9 mouse cellular contexts compared by ENCODE assay signal in the genomic region with DNA sequence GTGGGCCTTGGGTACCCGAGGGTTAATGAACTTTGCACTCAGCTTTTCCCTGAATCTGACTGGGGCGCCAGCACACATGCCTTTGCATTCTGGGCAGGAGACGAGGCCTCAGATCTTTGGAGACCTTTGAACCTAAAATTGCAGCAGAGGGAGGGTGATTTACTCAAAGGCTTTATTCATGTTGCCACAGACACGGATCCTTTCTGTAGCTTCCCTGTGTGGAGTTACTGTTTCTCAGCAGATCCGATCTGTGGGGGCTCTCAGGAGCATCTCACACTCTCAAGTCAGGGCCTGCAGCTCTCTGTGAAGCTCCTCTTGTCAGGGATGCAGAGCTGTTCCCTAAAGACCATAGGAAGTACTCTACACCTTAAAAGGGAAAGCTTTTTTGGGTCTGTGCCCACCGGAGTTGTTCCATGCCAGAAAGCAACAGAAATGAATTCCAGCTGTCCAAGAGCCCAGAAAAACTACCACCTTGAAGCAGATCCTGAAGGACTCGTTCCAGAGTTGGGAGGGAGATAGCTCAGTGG. TPM values are rescaled to one million over a fixed set of nuclear protein-coding genes. Genes with fewer than 3 reads are reported as not detected.
DNase-seq lines count a peak whose midpoint lies in the region; ATAC-seq and TF ChIP-seq lines count a peak whose summit lies in the region.
"Had no signal": no experiment of that assay in that cellular context is flagged by ENCODE, and none has a peak within 500 bp of the region (broad histone marks: within the 10 kb centered on the region; RNA-seq: fewer than 3 reads in every experiment).

No protein-coding gene starts in this region.

- no peaks in the 10 kb centered on the region for H3K36me3 ChIP-seq in forebrain, embryonic 11.5 days (ENCODE audit: control insufficient read depth, insufficient read depth, low read length)
- H3K36me3 ChIP-seq in forebrain, postnatal 0 days (ENCODE audit: insufficient read depth), result no peaks in the 10 kb centered on the region
- H3K36me3 ChIP-seq: neural tube, embryonic 13.5 days had no signal

- H3K4me2 ChIP-seq in forebrain, embryonic 11.5 days (ENCODE audit: low read depth, low read length, severe bottlenecking), result no peak overlapping the region
- no peak overlapping the region for H3K4me2 ChIP-seq in forebrain, postnatal 0 days (ENCODE audit: low read depth)
- H3K4me2 ChIP-seq: neural tube, embryonic 13.5 days had no signal

- TF ChIP-seq CTCF in forebrain, postnatal 0 days (IDR thresholded peaks at IDR 0.05; ENCODE audit: low read depth), result no peak

- 33% methylated on average over 7 of the region's 7 CpGs for WGBS in forebrain, embryonic 11.5 days
- WGBS in forebrain, postnatal 0 days, result 28% methylated on average over 7 of the region's 7 CpGs

- H3K4me3 ChIP-seq in forebrain, embryonic 11.5 days (ENCODE audit: low read depth, low read length), result no peak overlapping the region
- H3K4me3 ChIP-seq in forebrain, postnatal 0 days (ENCODE audit: low read depth, low read length), result no peak overlapping the region
- H3K4me3 ChIP-seq: neural tube, embryonic 13.5 days had no signal

- H3K4me1 ChIP-seq in forebrain, embryonic 11.5 days (replicated peaks; ENCODE audit: control insufficient read depth, insufficient read depth, low read length), result 0 out of 2 replicates have a peak, but pooled peaks cover 2% of the 10 kb centered on the region
- H3K4me1 ChIP-seq in forebrain, postnatal 0 days (ENCODE audit: insufficient read depth), result no peaks in the 10 kb centered on the region

- no peak overlapping the region for H3K27ac ChIP-seq in forebrain, embryonic 11.5 days (ENCODE audit: low read depth, low read length)
- H3K27ac ChIP-seq in forebrain, postnatal 0 days (ENCODE audit: low read depth, low read length), result no peak overlapping the region
- H3K27ac ChIP-seq: neural tube, embryonic 13.5 days had no signal

- peak; percentile 34 to 83 for DNase-seq in adrenal gland, adult (ENCODE audit: inconsistent age in 2 of 2, low spot score in 1 of 2)
- DNase-seq in adrenal gland, adult 18-20 months (ENCODE audit: low spot score in 2 of 2), result no peak
- peak; percentile 71 for DNase-seq in testis, postnatal 10 days (ENCODE audit: low spot score)
- no peak for DNase-seq in testis, postnatal 14 days (ENCODE audit: low spot score)
- DNase-seq in kidney, postnatal 36 days, result peak; percentile 86 to 87
- no peak for DNase-seq in forebrain, embryonic 11.5 days (ENCODE audit: low spot score)
- no peak for DNase-seq in forebrain, postnatal 0 days

- H3K27me3 ChIP-seq in forebrain, embryonic 11.5 days (ENCODE audit: control insufficient read depth, insufficient read depth, low read length), result no peaks in the 10 kb centered on the region
- H3K27me3 ChIP-seq in forebrain, postnatal 0 days (ENCODE audit: insufficient read depth, low read length), result no peaks in the 10 kb centered on the region
- H3K27me3 ChIP-seq: neural tube, embryonic 13.5 days had no signal

- ATAC-seq in activated CD4-positive, CD25-positive, alpha-beta regulatory T cell, adult 4 months, result no peak
- no peak for ATAC-seq in forebrain, embryonic 11.5 days (replicated peaks; ENCODE audit: low FRiP score)
- no peak for ATAC-seq in forebrain, postnatal 0 days

- no peak overlapping the region for H3K9ac ChIP-seq in forebrain, embryonic 11.5 days (ENCODE audit: low read length)
- H3K9ac ChIP-seq in forebrain, postnatal 0 days, result no peak overlapping the region

- H3K9me3 ChIP-seq in forebrain, embryonic 11.5 days (ENCODE audit: control insufficient read depth, low read length), result no peaks in the 10 kb centered on the region
- H3K9me3 ChIP-seq in forebrain, postnatal 0 days (ENCODE audit: low read length), result no peaks in the 10 kb centered on the region
- H3K9me3 ChIP-seq: neural tube, embryonic 13.5 days had no signal

RNA-seq across cellular contexts. Expression of a gene that starts 20.0 kb away (rescaled TPM):
- total RNA-seq in adrenal gland, adult 18-20 months (2021), result under 1 TPM; 0.06 to 0.13 TPM
- polyA plus RNA-seq in activated CD4-positive, CD25-positive, alpha-beta regulatory T cell, adult 4 months (2017; shearing (Covaris generic)), result not detected
- 0.16 and 0.63 TPM in 2 replicates for polyA plus RNA-seq in forebrain, embryonic 11.5 days (2014; fragmentation: Nextera tagmentation; extraction: Ambion mirVana)
- total RNA-seq in forebrain, postnatal 0 days (2014; rRNA removed), result 0.10 and 0.46 TPM in 2 replicates
- 0.10 and 0.12 TPM in 2 replicates for polyA plus RNA-seq in forebrain, postnatal 0 days (2015; fragmentation: Nextera tagmentation; extraction: Ambion mirVana)
- polyA plus RNA-seq: neural tube, embryonic 13.5 days had no signal

Comparison
In these comparisons a context has a peak if more than half of its experiments do, and no peak if none do; other contexts are left out.
1. DNase-seq: peak in adrenal gland, adult (2 of 2), testis, postnatal 10 days (single experiment) and kidney, postnatal 36 days (2 of 2); none in adrenal gland, adult 18-20 months (0 of 2), testis, postnatal 14 days (single experiment), forebrain, embryonic 11.5 days (single experiment) and forebrain, postnatal 0 days (single experiment).